Mouse (Mus musculus): ENCODE measurements around the gene Wdr82. TPM values are rescaled to one million over a fixed set of nuclear protein-coding genes. Genes with fewer than 3 reads are reported as not detected.

Gene Wdr82
- polyA plus RNA-seq, 1 experiment from 2014 or later = 35.5 TPM

DNA sequence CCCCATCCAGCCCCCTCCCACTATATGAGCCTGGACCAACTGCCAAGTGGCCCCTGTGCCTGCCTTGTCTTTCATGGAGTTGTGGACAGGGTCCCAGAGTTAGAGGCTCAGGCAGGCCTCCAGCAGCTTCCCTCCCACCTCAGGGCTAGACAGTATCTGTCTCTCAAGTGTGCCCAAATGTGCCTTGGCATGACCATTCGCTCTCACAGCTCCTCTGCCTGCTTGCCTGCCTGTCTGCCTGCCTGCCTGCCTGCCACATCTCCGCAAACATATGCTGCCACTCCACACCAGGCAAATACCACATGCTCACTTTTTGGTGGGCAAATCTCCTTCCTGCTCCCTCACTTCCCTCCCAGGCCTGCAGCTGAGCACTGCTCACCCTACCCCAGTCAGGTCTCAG is 25.1 kb upstream of the Wdr82 start:
- Histone ChIP-seq H3K9me3 (replicated peaks; ENCODE audit: control insufficient read depth, low read length, poor library complexity, severe bottlenecking) (no peaks in the 10 kb centered on the region), H3K36me3 (ENCODE audit: control insufficient read depth, insufficient read depth, low read length) (no peaks in the 10 kb centered on the region), H3K4me1 (ENCODE audit: control insufficient read depth, insufficient read depth, low read length) (peaks cover 20% of the 10 kb centered on the region), H3K4me2 (ENCODE audit: low read length) (no peak overlapping the region), H3K27me3 (ENCODE audit: control insufficient read depth, insufficient read depth, low read depth, low read length) (no peaks in the 10 kb centered on the region), H3K9ac (ENCODE audit: low read depth, low read length) (no peak overlapping the region), H3K4me3 (ENCODE audit: low read depth, low read length) (no peak overlapping the region), H3K27ac (ENCODE audit: low read length) (no peak overlapping the region)
- WGBS = 92% methylated on average over 2 of the region's 2 CpGs
- ATAC-seq = no peak

DNA sequence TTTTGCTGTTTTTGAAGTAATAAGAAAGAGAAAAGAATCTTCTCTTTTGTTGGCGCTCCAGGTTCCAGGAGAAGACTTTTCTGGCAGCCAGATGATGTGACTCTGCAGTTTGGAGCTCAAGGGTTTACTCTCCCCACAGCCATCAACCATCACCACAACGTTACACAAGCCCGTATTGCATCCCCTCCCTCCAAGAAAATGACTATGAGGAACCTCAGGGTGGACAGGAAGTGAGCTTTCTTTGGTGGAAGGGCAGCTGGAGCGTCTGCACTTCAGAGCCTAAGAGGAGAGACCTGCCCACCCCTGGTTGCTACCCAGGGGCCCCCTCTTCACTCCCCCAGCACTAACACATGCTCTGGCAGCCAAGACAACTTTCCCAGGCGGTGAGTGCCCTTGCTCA is 23.4 kb upstream of the Wdr82 start:
- peak overlapping the region; percentile 83 for H3K9ac ChIP-seq (ENCODE audit: low read depth, low read length)
- peak overlapping the region; percentile 82 for H3K4me2 ChIP-seq (ENCODE audit: low read length)
- H3K9me3 ChIP-seq (replicated peaks; ENCODE audit: control insufficient read depth, low read length, poor library complexity, severe bottlenecking) = no peaks in the 10 kb centered on the region
- H3K27me3 ChIP-seq (ENCODE audit: control insufficient read depth, insufficient read depth, low read depth, low read length) = no peaks in the 10 kb centered on the region
- no peak for ATAC-seq
- peaks cover 2% of the 10 kb centered on the region for H3K36me3 ChIP-seq (ENCODE audit: control insufficient read depth, insufficient read depth, low read length)
- H3K4me1 ChIP-seq (ENCODE audit: control insufficient read depth, insufficient read depth, low read length) = peaks cover 30% of the 10 kb centered on the region
- peak overlapping the region; percentile 95 for H3K27ac ChIP-seq (ENCODE audit: low read length)
- peak overlapping the region; percentile 62 for H3K4me3 ChIP-seq (ENCODE audit: low read depth, low read length)
- 28% methylated on average over 5 of the region's 5 CpGs for WGBS

DNA sequence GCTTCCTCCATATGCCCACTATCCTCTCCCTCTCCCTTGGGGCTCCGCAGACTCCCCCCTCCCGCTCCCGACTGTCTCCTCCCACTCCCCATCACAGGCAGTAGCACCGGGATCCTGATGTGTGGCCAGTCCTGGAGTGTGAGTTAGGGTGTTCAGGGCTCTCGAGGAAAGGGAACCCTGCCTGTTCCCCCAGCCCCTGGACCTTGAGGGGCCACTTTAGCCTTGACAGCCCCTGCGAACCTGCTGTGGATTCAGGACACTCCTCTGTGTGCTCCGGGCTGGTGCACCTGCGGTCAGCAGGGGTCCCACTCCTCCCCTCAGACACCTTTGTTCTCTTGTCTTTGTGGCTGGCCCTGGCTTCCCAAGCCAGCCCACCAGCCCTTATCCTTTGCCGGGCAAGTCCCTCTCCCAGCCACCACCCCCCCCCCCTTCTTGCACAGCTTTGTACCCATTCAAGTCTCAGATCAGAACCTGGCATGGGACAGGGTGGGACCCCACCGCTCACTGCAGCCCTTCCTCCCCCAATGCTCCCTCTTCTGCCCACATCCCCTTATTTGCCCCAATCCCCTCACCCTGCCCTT is 22.8 kb upstream of the Wdr82 start:
- peak; percentile 69 for ATAC-seq
- H3K4me2 ChIP-seq (ENCODE audit: low read length) = peak overlapping the region; percentile 82

DNA sequence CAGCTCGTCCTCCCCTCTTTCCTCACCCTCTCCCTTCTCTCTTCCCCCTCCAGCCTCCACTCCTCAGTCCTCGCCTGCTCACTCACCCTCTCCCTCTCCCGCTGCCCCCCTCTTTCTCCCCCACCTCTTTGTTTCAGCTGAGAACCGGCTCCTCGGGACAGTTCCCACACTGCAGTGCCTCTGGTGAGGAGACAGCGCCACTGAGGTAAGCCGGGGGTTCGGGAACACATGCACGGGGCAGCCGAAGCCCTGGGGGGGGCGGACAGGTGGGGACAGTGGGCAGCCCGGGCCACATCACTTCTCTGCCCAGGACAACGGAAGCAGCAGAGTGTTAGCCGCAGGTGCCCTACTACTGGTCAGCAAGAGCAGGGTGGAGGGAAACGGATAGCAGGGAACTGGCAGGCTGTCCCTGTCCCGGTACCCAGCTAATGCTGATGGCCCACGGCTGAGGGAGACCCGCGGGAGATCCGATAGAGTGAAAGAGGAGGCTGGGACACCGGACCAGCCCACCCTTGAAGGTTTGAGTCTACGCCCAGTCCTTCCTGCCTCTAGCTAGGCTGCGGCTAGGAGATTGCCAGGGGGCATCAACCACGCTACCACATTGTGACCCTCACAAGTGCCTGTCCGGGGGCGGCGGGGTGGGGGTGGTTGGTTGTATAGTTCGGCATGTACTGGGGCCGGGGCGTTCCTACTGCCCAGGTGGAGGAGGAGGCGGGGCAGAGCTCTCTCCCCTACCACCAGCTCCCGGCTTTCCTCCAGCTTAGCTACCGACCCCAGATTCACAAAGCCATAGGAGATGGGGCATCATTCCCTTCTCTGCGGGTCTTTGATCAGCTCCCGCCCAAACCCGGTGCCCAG is 22.0 kb upstream of the Wdr82 start:
- Histone ChIP-seq H3K4me2 (ENCODE audit: low read length) (peak overlapping the region; percentile 82), H3K27me3 (ENCODE audit: control insufficient read depth, insufficient read depth, low read depth, low read length) (no peaks in the 10 kb centered on the region), H3K9me3 (replicated peaks; ENCODE audit: control insufficient read depth, low read length, poor library complexity, severe bottlenecking) (no peaks in the 10 kb centered on the region), H3K9ac (ENCODE audit: low read depth, low read length) (peak overlapping the region; percentile 83), H3K4me3 (ENCODE audit: low read depth, low read length) (peak overlapping the region; percentile 62), H3K4me1 (ENCODE audit: control insufficient read depth, insufficient read depth, low read length) (peaks cover 30% of the 10 kb centered on the region), H3K36me3 (ENCODE audit: control insufficient read depth, insufficient read depth, low read length) (peaks cover 10% of the 10 kb centered on the region), H3K27ac (ENCODE audit: low read length) (peak overlapping the region; percentile 95)
- under 1% methylated on average over 36 of the region's 36 CpGs for WGBS
- peak; percentile 76 for ATAC-seq

More for the DNA sequence above, 22.8 kb upstream of the Wdr82 start:
- H3K4me3 ChIP-seq (ENCODE audit: low read depth, low read length) = peak overlapping the region; percentile 62
- peak overlapping the region; percentile 95 for H3K27ac ChIP-seq (ENCODE audit: low read length)
- H3K9me3 ChIP-seq (replicated peaks; ENCODE audit: control insufficient read depth, low read length, poor library complexity, severe bottlenecking) = no peaks in the 10 kb centered on the region
- WGBS = 2% methylated on average over 10 of the region's 10 CpGs
- H3K4me1 ChIP-seq (ENCODE audit: control insufficient read depth, insufficient read depth, low read length) = peaks cover 30% of the 10 kb centered on the region
- no peaks in the 10 kb centered on the region for H3K27me3 ChIP-seq (ENCODE audit: control insufficient read depth, insufficient read depth, low read depth, low read length)
- H3K36me3 ChIP-seq (ENCODE audit: control insufficient read depth, insufficient read depth, low read length) = peaks cover 9% of the 10 kb centered on the region
- H3K9ac ChIP-seq (ENCODE audit: low read depth, low read length) = peak overlapping the region; percentile 83

DNA sequence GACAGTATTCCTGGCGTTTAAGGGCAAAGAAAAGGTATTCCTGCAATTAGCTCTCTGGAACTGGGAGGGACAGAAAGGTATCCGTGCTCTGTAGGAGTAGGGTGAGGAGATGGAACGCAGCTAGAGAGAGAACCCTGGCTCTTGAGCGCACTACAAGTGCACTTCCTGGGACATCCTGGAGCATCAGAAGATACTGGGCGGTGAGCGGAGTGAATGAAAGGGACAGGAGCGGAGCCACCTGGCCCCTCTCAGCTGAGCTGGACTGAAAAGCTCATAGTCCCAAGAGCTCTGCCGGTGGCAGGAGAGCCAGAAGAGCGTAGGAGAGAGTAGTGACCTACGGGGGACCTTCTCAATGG is 21.4 kb upstream of the Wdr82 start:
- Histone ChIP-seq H3K9me3 (replicated peaks; ENCODE audit: control insufficient read depth, low read length, poor library complexity, severe bottlenecking) (no peaks in the 10 kb centered on the region), H3K4me2 (ENCODE audit: low read length) (peak overlapping the region; percentile 82), H3K36me3 (ENCODE audit: control insufficient read depth, insufficient read depth, low read length) (peaks cover 10% of the 10 kb centered on the region), H3K4me3 (ENCODE audit: low read depth, low read length) (peak overlapping the region; percentile 62), H3K9ac (ENCODE audit: low read depth, low read length) (peak overlapping the region; percentile 83), H3K27ac (ENCODE audit: low read length) (peak overlapping the region; percentile 95), H3K27me3 (ENCODE audit: control insufficient read depth, insufficient read depth, low read depth, low read length) (no peaks in the 10 kb centered on the region), H3K4me1 (ENCODE audit: control insufficient read depth, insufficient read depth, low read length) (peaks cover 30% of the 10 kb centered on the region)
- 3% methylated on average over 10 of the region's 10 CpGs for WGBS
- ATAC-seq = peak; percentile 12; the same call in 1 of the 2 replicates

DNA sequence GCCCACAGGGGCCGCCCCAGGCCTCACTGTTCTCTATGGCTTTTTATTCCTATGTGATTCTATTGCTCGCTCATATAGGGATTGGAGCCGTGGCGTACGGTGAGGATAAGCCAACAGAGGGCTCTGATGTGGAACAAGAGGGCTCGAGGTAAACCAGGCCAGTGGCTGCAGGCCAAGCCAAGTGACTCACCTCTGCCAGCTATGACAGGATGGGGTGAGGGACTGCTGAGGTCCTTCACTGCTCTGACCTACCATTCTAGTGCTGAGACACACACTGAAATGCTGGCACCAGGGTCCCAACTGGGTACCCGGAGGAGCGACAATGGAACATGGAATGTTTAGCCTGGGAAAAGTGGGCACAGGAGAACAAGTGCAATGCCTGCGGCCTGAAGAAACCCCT is 16.6 kb upstream of the Wdr82 start:
- no peaks in the 10 kb centered on the region for H3K9me3 ChIP-seq (replicated peaks; ENCODE audit: control insufficient read depth, low read length, poor library complexity, severe bottlenecking)
- H3K36me3 ChIP-seq (ENCODE audit: control insufficient read depth, insufficient read depth, low read length) = peaks cover 10% of the 10 kb centered on the region
- no peak overlapping the region for H3K4me3 ChIP-seq (ENCODE audit: low read depth, low read length)
- no peaks in the 10 kb centered on the region for H3K27me3 ChIP-seq (ENCODE audit: control insufficient read depth, insufficient read depth, low read depth, low read length)
- H3K9ac ChIP-seq (ENCODE audit: low read depth, low read length) = no peak overlapping the region
- WGBS = 83% methylated on average over 9 of the region's 9 CpGs
- H3K27ac ChIP-seq (ENCODE audit: low read length) = no peak overlapping the region
- H3K4me2 ChIP-seq (ENCODE audit: low read length) = no peak overlapping the region
- H3K4me1 ChIP-seq (ENCODE audit: control insufficient read depth, insufficient read depth, low read length) = peaks cover 24% of the 10 kb centered on the region
- ATAC-seq = no peak

DNA sequence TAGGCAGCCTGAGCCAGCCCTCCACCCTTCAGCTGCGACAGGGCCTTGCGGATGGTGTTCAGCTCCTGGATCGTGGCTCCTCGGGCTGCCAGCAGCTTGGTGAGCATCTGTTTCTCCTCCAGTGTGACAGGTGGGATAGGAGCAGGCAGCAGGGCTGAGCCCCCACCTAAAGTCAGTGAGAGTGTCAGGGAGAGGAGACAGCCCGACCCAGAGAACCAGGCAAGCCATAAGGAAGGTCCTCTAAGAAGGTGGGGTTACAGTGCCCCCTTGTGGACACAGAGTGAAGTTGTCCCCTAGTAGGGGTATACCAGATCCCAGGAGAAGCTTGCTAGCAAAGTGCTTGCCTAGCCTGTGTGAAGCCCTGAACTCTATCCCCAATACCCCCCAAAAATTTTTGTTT is 14.3 kb upstream of the Wdr82 start:
- Histone ChIP-seq H3K4me1 (ENCODE audit: control insufficient read depth, insufficient read depth, low read length) (peaks cover 14% of the 10 kb centered on the region), H3K4me2 (ENCODE audit: low read length) (no peak overlapping the region), H3K9me3 (replicated peaks; ENCODE audit: control insufficient read depth, low read length, poor library complexity, severe bottlenecking) (no peaks in the 10 kb centered on the region), H3K27ac (ENCODE audit: low read length) (peak overlapping the region; percentile 64), H3K9ac (ENCODE audit: low read depth, low read length) (no peak overlapping the region), H3K36me3 (ENCODE audit: control insufficient read depth, insufficient read depth, low read length) (peaks cover 10% of the 10 kb centered on the region), H3K4me3 (ENCODE audit: low read depth, low read length) (no peak overlapping the region), H3K27me3 (ENCODE audit: control insufficient read depth, insufficient read depth, low read depth, low read length) (no peaks in the 10 kb centered on the region)
- ATAC-seq = peak; percentile 21
- 34% methylated on average over 5 of the region's 5 CpGs for WGBS

DNA sequence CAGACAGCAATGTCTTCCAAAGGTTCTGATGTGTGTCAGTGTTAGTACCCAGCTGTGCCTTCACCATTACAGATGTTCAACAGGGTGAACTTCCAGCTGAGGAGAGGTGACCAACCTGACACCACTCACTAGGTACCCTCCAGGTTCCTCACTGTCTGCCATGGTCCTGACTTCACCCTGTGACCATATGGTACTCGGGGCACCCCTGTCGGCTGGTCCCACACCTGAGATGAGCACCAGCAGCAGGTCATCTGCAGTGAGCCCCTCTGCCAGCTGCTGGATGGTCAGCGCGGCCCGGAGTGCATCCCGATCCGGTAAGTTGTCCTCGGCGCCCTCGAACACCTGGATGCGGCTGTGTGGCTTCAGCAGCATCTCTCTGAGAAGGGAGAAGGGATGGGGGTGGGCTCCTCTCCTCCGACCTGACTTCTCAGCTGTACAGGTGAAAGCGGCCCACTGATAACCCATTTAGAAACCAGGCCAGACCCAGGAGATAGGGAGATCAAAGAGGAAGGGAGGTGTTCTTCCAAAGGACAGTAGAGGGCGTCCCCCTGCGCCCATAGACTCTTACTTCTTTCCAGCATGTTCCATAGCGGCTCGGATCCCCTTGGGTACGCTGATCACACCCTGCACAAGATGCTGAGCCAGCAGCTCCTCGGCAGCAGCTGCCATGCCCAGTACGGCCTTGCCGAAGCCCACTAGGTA is 13.7 kb upstream of the Wdr82 start:
- H3K9ac ChIP-seq (ENCODE audit: low read depth, low read length) = no peak overlapping the region
- H3K4me1 ChIP-seq (ENCODE audit: control insufficient read depth, insufficient read depth, low read length) = peaks cover 12% of the 10 kb centered on the region
- no peaks in the 10 kb centered on the region for H3K27me3 ChIP-seq (ENCODE audit: control insufficient read depth, insufficient read depth, low read depth, low read length)
- H3K9me3 ChIP-seq (replicated peaks; ENCODE audit: control insufficient read depth, low read length, poor library complexity, severe bottlenecking) = no peaks in the 10 kb centered on the region
- H3K4me2 ChIP-seq (ENCODE audit: low read length) = no peak overlapping the region
- H3K4me3 ChIP-seq (ENCODE audit: low read depth, low read length) = no peak overlapping the region
- ATAC-seq = no peak
- H3K36me3 ChIP-seq (ENCODE audit: control insufficient read depth, insufficient read depth, low read length) = peaks cover 10% of the 10 kb centered on the region
- 74% methylated on average over 21 of the region's 21 CpGs for WGBS
- H3K27ac ChIP-seq (ENCODE audit: low read length) = no peak overlapping the region

DNA sequence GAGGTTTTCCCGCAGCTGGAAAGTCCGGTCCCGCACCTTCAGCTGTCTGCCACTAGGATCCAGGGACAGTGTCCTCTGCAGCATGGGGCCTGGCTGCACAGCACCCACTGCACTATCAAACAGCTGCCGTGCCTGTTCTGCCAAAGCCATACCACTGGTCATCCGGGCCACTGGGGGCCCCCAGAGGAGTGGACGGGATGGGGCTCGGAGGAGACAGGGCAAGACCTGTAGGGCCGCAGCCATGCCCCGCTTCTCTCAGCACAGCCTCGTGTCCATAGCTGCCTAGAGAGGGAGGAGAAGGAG is 13.2 kb upstream of the Wdr82 start:
- no peak for ATAC-seq
- H3K9ac ChIP-seq (ENCODE audit: low read depth, low read length) = no peak overlapping the region
- H3K27ac ChIP-seq (ENCODE audit: low read length) = no peak overlapping the region
- H3K36me3 ChIP-seq (ENCODE audit: control insufficient read depth, insufficient read depth, low read length) = peaks cover 5% of the 10 kb centered on the region
- peaks cover 12% of the 10 kb centered on the region for H3K4me1 ChIP-seq (ENCODE audit: control insufficient read depth, insufficient read depth, low read length)
- no peaks in the 10 kb centered on the region for H3K27me3 ChIP-seq (ENCODE audit: control insufficient read depth, insufficient read depth, low read depth, low read length)
- WGBS = 85% methylated on average over 10 of the region's 10 CpGs
- no peaks in the 10 kb centered on the region for H3K9me3 ChIP-seq (replicated peaks; ENCODE audit: control insufficient read depth, low read length, poor library complexity, severe bottlenecking)
- no peak overlapping the region for H3K4me3 ChIP-seq (ENCODE audit: low read depth, low read length)
- no peak overlapping the region for H3K4me2 ChIP-seq (ENCODE audit: low read length)

All from midbrain, embryonic 16.5 days (tissue).